Mouse (Mus musculus) kidney, adult 2 months (tissue): ENCODE data around the gene Asprv1. TPM values are rescaled to one million over a fixed set of nuclear protein-coding genes. Genes with fewer than 3 reads are reported as not detected.
A peak's percentile ranks its signal among the peaks of the same experiment; 100 is the strongest.

Experiments
- DNase-seq: peaks from one replicate; pipeline ENCODE4 v3.0.0; 2021
- H3K27ac ChIP-seq: fragments of 200-500 bp; 2 replicates; pipeline ENCODE4 v1.5.1; 2012; ENCODE audit warnings: low read depth, low read length, control low read depth, inconsistent platforms; ENCODE audit not compliant: insufficient read depth
- H3K27me3 ChIP-seq: fragments of 200-500 bp; replicated peaks from 2 replicates; pipeline ENCODE4 v1.6.1; 2012; ENCODE audit warnings: mild to moderate bottlenecking, moderate library complexity, low read length, inconsistent platforms; ENCODE audit not compliant: control insufficient read depth, insufficient read depth
- H3K36me3 ChIP-seq: fragments of 200-500 bp; 2 replicates; pipeline ENCODE4 v1.6.1; 2012; ENCODE audit warnings: mild to moderate bottlenecking, moderate library complexity, low read length, inconsistent platforms; ENCODE audit not compliant: control insufficient read depth, insufficient read depth
- H3K4me1 ChIP-seq: fragments of 200-500 bp; 2 replicates; pipeline ENCODE4 v1.6.1; 2011; ENCODE audit warnings: low read length; ENCODE audit not compliant: control insufficient read depth, insufficient read depth
- H3K4me3 ChIP-seq: fragments of 200-500 bp; 2 replicates; pipeline ENCODE4 v1.5.1; 2011; ENCODE audit warnings: mild to moderate bottlenecking, low read depth, low read length, control low read depth; ENCODE audit not compliant: insufficient read depth
- CTCF ChIP-seq: fragments of 200-500 bp; conservative IDR thresholded peaks from 2 replicates; pipeline ENCODE4 v1.5.1; 2011; ENCODE audit warnings: low read depth, mild to moderate bottlenecking, control low read depth, low read length, moderate library complexity, mixed read lengths; ENCODE audit not compliant: insufficient read depth, insufficient read length
- POLR2A ChIP-seq: fragments of 200-500 bp; IDR thresholded peaks from one replicate; pipeline ENCODE4 v1.6.1; 2011; ENCODE audit warnings: low read depth, low read length, control low read depth
- WGBS: fragments of 180-500 bp; shearing (Covaris S2); methylation state at CpG from one replicate; pipeline ENCODE4 v1.1.7; 2018; 5-methylcytosine and 5-hydroxymethylcytosine counted together
- polyA plus RNA-seq: library from polyadenylated mRNA; depleted of rRNA; stranded (reverse); fragments of >200 nt; gene quantifications from 2 replicates; pipeline ENCODE4 v1.2.3, GENCODE M21; 2012

Gene Asprv1
- polyA plus RNA-seq, 1 experiment, result 0.33 TPM

DNA sequence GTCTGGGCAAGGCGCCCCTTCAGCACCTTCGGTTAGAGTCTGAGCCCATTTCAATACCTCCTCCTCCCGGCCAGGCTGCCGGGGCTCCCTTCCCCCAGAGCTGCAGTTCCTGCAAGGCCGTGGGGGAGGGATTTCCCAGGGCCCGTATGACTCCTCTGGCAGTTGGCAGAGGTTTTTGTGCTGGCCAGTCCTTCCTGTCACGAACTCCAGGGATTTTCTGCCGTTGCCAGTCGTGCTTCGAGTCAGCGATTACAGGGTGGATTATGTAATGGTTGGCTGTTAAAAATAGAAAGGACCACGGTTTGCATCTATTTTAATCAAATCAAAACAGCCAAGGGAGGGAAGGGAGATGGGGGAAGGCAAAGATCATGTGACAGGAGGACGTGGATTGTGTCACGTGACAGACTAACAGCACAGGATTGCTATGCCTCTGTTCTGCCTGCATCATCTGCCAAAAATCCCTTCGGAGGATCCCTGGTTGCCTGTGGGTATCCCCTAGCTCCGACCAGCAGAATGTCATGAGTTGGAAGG is 42.8 kb upstream of the Asprv1 start:
- DNase-seq, result peak; percentile 96
- peak overlapping the region; percentile 53 for H3K27ac ChIP-seq
- under 1% methylated on average over 16 of the region's 16 CpGs for WGBS
- H3K4me1 ChIP-seq, result peaks cover 14% of the 10 kb centered on the region
- H3K36me3 ChIP-seq, result no peaks in the 10 kb centered on the region
- peak; percentile 20 for TF ChIP-seq POLR2A
- TF ChIP-seq CTCF, result 0 out of 2 replicates have a peak, but pooled peaks have one; percentile 4
- H3K4me3 ChIP-seq, result peak overlapping the region; percentile 22
- no peaks in the 10 kb centered on the region for H3K27me3 ChIP-seq

DNA sequence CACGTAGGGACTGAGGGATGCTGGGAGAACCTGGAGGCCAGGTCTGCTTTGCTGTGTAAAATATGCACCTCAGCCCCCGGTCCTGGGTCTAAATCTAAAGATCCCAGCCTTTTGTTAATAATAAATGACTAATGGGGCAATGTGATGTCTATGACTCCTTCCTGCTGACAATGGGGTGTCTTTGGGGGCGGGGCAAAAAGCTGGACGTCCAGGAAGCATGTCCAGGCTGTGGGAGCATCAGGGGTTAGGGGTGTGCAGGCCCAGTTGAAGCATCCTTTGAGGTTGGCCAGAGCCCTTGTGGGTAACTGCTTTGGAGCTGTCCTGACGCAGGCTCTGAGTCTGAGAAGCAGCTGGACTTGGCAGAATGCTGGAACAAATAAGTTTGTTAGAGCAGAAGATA is 41.9 kb upstream of the Asprv1 start:
- Histone ChIP-seq H3K4me3 (no peak overlapping the region), H3K4me1 (peaks cover 14% of the 10 kb centered on the region), H3K36me3 (no peaks in the 10 kb centered on the region), H3K27me3 (no peaks in the 10 kb centered on the region), H3K27ac (no peak overlapping the region)
- WGBS, result 56% methylated on average over 5 of the region's 5 CpGs
- no peak for DNase-seq
- no peak for TF ChIP-seq CTCF
- TF ChIP-seq POLR2A, result no peak

DNA sequence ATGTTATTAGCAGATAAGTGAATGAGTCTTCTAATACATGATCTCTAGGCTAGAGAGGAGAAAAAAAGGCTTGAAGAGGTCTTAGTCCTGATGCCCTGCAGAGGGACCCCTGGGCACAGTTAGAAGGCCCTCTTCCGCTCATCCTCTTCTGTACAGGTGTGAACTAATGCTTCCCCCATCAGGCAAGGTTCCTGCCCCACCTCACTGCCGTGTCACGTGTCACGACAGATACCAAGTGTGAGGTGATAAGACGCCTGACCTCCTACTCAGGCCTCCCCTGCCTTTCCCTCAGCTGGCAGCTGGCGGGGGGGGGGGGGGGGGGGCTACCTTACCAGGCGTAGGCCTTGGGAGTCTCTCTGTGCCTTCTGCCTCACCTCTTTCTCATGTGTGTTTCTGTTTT is 39.5 kb upstream of the Asprv1 start:
- no peaks in the 10 kb centered on the region for H3K27me3 ChIP-seq
- TF ChIP-seq POLR2A, result no peak
- no peak for TF ChIP-seq CTCF
- H3K4me3 ChIP-seq, result no peak overlapping the region
- H3K27ac ChIP-seq, result no peak overlapping the region
- no peak for DNase-seq
- H3K4me1 ChIP-seq, result peaks cover 14% of the 10 kb centered on the region
- no peaks in the 10 kb centered on the region for H3K36me3 ChIP-seq
- 76% methylated on average over 7 of the region's 7 CpGs for WGBS

DNA sequence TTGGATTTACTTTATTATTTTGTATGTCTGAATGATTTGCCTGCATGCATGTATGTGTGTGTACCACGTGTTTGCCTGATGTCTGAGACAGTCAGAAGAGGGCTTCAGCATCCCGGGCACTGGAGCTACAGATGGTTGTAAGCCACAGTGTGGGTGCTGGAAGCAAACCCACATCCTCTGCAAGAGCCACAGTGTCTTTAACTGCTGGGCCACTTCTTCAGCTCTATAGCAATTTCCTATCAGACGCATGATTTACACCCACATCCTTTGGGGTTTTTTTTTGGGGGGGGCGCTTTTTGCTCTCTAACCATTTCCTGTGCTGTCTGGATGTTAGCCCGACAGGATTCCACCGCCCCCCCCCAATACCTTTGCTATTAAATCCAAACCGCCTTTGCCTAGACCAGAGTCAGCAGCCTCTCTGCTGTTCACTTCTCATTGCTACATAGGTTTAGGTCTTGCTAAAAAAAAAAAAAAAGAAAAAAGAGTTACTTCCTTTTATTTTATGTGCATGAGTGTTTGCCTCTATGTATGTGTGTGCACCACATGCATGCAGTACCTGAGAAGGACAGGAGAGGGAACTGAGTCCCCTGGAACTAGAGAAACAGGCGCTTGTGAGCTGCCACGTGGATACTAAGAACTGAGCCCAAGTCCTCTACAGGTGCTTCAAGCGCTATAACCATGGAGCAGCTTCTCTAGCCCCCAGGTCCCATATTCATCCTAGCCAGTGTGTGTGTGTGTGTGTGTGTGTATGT is 34.6 kb upstream of the Asprv1 start:
- TF ChIP-seq CTCF (no peak), POLR2A (no peak)
- H3K27me3 ChIP-seq, result no peaks in the 10 kb centered on the region
- H3K36me3 ChIP-seq, result no peaks in the 10 kb centered on the region
- no peak overlapping the region for H3K27ac ChIP-seq
- no peak for DNase-seq
- H3K4me3 ChIP-seq, result no peak overlapping the region
- WGBS, result 77% methylated on average over 10 of the region's 10 CpGs
- H3K4me1 ChIP-seq, result no peaks in the 10 kb centered on the region

DNA sequence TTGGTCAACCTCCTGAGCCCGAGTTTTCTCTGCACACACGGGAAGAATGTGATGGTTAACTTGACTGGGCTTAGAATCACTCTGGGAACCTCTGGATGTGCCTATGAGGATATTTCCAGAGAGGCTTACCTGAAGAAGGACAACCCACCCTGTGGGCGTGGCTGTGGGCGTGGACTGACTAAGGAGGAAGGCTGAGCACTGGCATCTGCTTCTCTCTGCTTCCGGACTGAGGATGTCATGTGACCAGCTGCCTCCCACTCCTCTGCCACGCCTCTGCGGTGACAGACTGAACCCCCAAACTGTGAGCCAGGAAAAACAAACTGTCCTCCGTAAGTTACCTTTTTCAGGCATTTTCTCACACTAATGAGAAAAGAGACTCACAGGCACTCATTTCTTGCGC is 33.3 kb upstream of the Asprv1 start:
- TF ChIP-seq CTCF (no peak), POLR2A (no peak)
- peak; percentile 87 for DNase-seq
- H3K27ac ChIP-seq, result peak overlapping the region; percentile 4; the same call in 1 of the 2 replicates
- H3K36me3 ChIP-seq, result no peaks in the 10 kb centered on the region
- peak overlapping the region; percentile 51 for H3K4me3 ChIP-seq
- WGBS, result 30% methylated on average over 9 of the region's 9 CpGs
- no peaks in the 10 kb centered on the region for H3K27me3 ChIP-seq
- H3K4me1 ChIP-seq, result no peaks in the 10 kb centered on the region

DNA sequence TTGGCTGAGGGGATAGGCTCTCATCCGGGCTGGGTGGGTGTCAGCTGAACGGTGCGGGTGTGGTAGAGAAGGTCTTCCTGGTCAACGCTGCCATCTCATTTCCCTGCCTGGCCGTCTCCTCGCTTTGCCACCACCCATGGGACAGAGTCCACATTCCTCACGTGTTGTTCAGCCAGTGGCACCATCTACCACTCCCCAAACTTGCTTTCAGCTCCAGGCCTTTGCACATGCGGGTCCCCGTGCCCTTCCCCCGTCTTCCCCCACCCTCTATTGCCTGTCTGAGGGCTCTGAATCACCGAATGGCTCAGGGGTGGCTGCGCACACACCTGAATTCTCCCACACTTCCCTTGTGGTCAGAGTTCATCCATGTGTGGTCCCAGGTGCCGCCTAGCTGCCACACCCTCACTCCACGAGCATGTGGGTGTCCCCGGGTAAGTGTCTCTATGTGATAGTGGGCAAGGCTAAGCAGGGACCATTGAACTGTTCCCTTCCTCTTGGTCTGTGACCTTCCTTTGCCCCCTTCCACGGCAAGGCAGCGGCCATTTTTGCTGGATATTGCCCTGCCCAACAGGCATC is 32.0 kb upstream of the Asprv1 start:
- DNase-seq, result peak; percentile 52
- no peak overlapping the region for H3K27ac ChIP-seq
- no peak overlapping the region for H3K4me3 ChIP-seq
- H3K36me3 ChIP-seq, result no peaks in the 10 kb centered on the region
- no peaks in the 10 kb centered on the region for H3K27me3 ChIP-seq
- TF ChIP-seq POLR2A (no peak), CTCF (no peak)
- H3K4me1 ChIP-seq, result no peaks in the 10 kb centered on the region
- WGBS, result 68% methylated on average over 17 of the region's 17 CpGs

DNA sequence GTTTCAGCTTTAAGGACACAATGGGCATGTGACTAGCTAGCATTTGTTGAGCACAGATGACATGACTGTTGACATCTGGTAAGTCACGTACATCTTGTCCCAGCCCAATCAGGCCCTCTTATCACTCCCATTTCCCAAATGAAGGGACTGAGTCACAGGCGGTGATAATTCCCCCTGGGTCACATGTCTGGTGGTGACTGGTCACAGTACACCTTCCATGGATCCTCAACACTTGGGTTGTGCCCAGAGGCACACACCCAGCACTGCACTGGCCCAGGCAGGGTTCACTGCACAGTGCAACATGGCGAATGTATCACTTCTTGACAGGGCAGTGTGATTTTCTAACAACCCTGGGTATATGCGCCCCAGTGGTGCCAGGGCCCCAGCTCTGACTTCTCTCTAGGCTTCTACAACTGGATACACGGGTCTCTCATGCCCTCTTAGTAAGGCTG is 29.2 kb upstream of the Asprv1 start:
- 80% methylated on average over 5 of the region's 5 CpGs for WGBS
- TF ChIP-seq POLR2A (no peak), CTCF (no peak)
- H3K27me3 ChIP-seq, result no peaks in the 10 kb centered on the region
- H3K4me3 ChIP-seq, result no peak overlapping the region
- no peak overlapping the region for H3K27ac ChIP-seq
- DNase-seq, result no peak
- no peaks in the 10 kb centered on the region for H3K36me3 ChIP-seq
- no peaks in the 10 kb centered on the region for H3K4me1 ChIP-seq
